Mouse (Mus musculus): ENCODE results near the gene Tiam2.

Gene Tiam2

GRCm38 (mm10) chr17:3560534-3560933 is 234.2 kb downstream of the Tiam2 start:
- peak; percentile 7 for DNase-seq (ENCODE audit: low spot score)

GRCm38 (mm10) chr17:3562405-3562804 is 236.0 kb downstream of the Tiam2 start:
- DNase-seq (ENCODE audit: low spot score) = peak; percentile 13

GRCm38 (mm10) chr17:3570876-3571275 is 244.5 kb downstream of the Tiam2 start:
- DNase-seq (ENCODE audit: low spot score) = peak; percentile 90

Data from embryo, embryonic 10.5 days (tissue).